Mouse (Mus musculus) G1E (cell line): Measurements from ENCODE around the gene Fign.

ENCODE experiments used
- CTCF ChIP-seq: IDR thresholded peaks from 2 replicates; pipeline ENCODE4 v1.5.1; 2012; ENCODE audit warnings: low read depth, low read length, inconsistent platforms, mixed read lengths
- GATA2 ChIP-seq: IDR thresholded peaks from 2 replicates; pipeline ENCODE4 v1.6.1; 2012; ENCODE audit warnings: low read depth, low read length, inconsistent platforms, borderline replicate concordance
- POLR2AphosphoS5 ChIP-seq: IDR thresholded peaks from 2 replicates; pipeline ENCODE4 v1.6.1; 2012; ENCODE audit warnings: low read depth, low read length, inconsistent platforms; ENCODE audit not compliant: insufficient replicate concordance
- TAL1 ChIP-seq: conservative IDR thresholded peaks from 2 replicates; pipeline ENCODE4 v1.6.1; 2012; ENCODE audit warnings: low read depth, low read length, inconsistent platforms, mixed read lengths

- TF ChIP-seq TAL1 = no peak
- TF ChIP-seq CTCF = no peak
- no peak for TF ChIP-seq GATA2
- TF ChIP-seq POLR2AphosphoS5 = no peak
Measured at GRCm38 (mm10) chr2:64096176-64096575, 1.7 kb downstream of the Fign start.
